Mouse (Mus musculus) neural tube, embryonic 13.5 days (tissue): ENCODE results near the gene Zmynd8. TPM values are rescaled to one million over a fixed set of nuclear protein-coding genes. Genes with fewer than 3 reads are reported as not detected.

Experiments used
- ATAC-seq: fragments of 200-750 bp; cut with Nextera tagmentation; 2 replicates; pipeline ENCODE4 v1.8.0; 2017; ENCODE audit warnings: low read depth, mild to moderate bottlenecking, moderate TSS enrichment, moderate library complexity
- H3K27ac ChIP-seq: fragments of 300-500 bp; sonication (generic); replicated peaks from 2 replicates; pipeline ENCODE4 v1.5.1; 2015; ENCODE audit warnings: moderate library complexity, mild to moderate bottlenecking, inconsistent platforms
- H3K27me3 ChIP-seq: fragments of 300-500 bp; sonication (generic); 2 replicates; pipeline ENCODE4 v1.6.1; 2015; ENCODE audit warnings: mild to moderate bottlenecking, inconsistent platforms
- H3K36me3 ChIP-seq: fragments of 300-500 bp; sonication (generic); 2 replicates; pipeline ENCODE4 v1.6.1; 2015; ENCODE audit warnings: mild to moderate bottlenecking, inconsistent platforms
- H3K4me1 ChIP-seq: fragments of 300-500 bp; sonication (generic); replicated peaks from 2 replicates; pipeline ENCODE4 v1.6.1; 2015; ENCODE audit warnings: inconsistent platforms
- H3K4me2 ChIP-seq: fragments of 300-500 bp; sonication (generic); 2 replicates; pipeline ENCODE4 v1.6.1; 2015; ENCODE audit warnings: inconsistent platforms, mild to moderate bottlenecking, moderate library complexity
- H3K4me3 ChIP-seq: fragments of 300-500 bp; sonication (generic); 2 replicates; pipeline ENCODE4 v1.5.1; 2015; ENCODE audit warnings: mild to moderate bottlenecking, inconsistent platforms
- H3K9ac ChIP-seq: fragments of 300-500 bp; sonication (generic); 2 replicates; pipeline ENCODE4 v1.6.1; 2015; ENCODE audit warnings: moderate library complexity, mild to moderate bottlenecking, inconsistent platforms
- H3K9me3 ChIP-seq: fragments of 300-500 bp; sonication (generic); 2 replicates; pipeline ENCODE4 v1.6.1; 2016; ENCODE audit warnings: inconsistent platforms
- WGBS: fragments of 180-500 bp; shearing (Covaris S2); methylation state at CpG from one replicate; pipeline ENCODE4 v1.1.7; 2015; 5-methylcytosine and 5-hydroxymethylcytosine counted together
- polyA plus RNA-seq: library from polyadenylated mRNA; unstranded; fragments of >200 nt; fragmentation: Nextera tagmentation; extraction: Ambion mirVana; gene quantifications from 2 replicates; pipeline ENCODE4 v1.2.1, GENCODE M21; 2015

Zmynd8 gene
- polyA plus RNA-seq, 1 experiment from 2014 or later: 69.0 TPM

DNA sequence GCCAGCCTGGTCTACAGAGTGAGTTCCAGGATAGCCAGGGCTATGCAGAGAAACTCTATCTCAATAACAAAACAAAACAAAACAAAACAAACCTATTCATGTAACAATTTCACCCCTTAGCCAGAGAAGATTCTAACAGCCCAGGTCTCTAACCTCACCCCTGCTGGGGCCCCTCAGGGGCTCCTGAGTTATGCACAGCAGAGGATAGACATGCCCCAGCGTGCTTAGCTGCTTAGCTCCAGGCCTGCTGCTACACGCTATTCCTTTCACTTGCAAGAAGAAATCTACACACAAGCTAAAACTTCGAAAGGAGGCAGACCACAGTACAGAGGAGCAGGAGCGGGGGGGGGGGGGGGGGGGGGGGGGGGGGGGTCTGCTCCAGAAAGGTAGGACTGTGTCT, 4.3 kb downstream of the Zmynd8 start:
- no peak overlapping the region for H3K9ac ChIP-seq
- no peaks in the 10 kb centered on the region for H3K36me3 ChIP-seq
- no peak for ATAC-seq
- H3K9me3 ChIP-seq: no peaks in the 10 kb centered on the region
- no peaks in the 10 kb centered on the region for H3K27me3 ChIP-seq
- H3K27ac ChIP-seq: no peak overlapping the region
- no peak overlapping the region for H3K4me2 ChIP-seq
- no peak overlapping the region for H3K4me3 ChIP-seq
- WGBS: 62% methylated on average over 3 of the region's 4 CpGs
- peaks cover 13% of the 10 kb centered on the region for H3K4me1 ChIP-seq

DNA sequence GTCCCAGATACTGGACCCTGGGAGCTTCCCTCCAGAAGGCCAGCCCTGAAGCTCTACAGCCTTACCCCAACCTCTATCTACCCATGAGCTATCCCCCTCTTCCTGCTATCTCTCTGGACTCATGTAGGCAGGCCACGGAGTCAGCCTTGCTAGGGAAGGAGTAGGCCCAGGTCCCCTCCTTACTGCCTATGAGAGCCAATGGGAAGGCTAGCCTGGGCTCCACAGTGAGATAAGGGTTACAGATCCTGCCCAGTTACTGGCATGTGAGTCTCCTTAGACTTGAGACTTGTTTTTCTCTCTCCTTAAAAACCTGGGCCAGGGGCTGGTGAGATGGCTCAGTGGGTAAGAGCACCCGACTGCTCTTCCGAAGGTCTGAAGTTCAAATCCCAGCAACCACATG, 5.6 kb downstream of the Zmynd8 start:
- H3K4me1 ChIP-seq: peaks cover 20% of the 10 kb centered on the region

DNA sequence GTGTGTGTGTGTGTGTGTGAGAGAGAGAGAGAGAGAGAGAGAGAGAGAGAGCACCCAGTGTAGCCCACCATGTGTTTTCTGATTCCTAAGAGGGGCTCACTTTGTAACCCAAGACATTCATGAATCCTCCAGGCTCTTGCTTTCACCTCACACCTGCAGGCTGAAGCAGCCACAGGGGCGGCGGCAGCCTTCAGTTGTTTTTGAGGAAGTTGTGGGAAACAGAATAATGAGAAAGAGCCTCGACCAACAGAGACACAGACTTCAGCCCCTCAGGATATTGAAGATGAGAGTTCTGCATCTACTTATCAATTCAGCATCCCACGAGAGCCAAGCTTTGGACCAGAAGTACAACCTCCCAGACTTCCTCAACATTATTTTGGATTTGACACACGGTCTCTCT, 6.2 kb downstream of the Zmynd8 start:
- H3K9me3 ChIP-seq: no peaks in the 10 kb centered on the region
- peaks cover 26% of the 10 kb centered on the region for H3K4me1 ChIP-seq
- whole genome bisulfite sequencing: 82% methylated on average over 5 of the region's 5 CpGs

More for the DNA sequence above, 5.6 kb downstream of the Zmynd8 start:
- 93% methylated on average over 3 of the region's 3 CpGs for WGBS
- Histone ChIP-seq H3K4me3 (no peak overlapping the region), H3K36me3 (no peaks in the 10 kb centered on the region), H3K27me3 (no peaks in the 10 kb centered on the region), H3K4me2 (no peak overlapping the region), H3K27ac (no peak overlapping the region), H3K9ac (no peak overlapping the region), H3K9me3 (no peaks in the 10 kb centered on the region)
- no peak for ATAC-seq

DNA sequence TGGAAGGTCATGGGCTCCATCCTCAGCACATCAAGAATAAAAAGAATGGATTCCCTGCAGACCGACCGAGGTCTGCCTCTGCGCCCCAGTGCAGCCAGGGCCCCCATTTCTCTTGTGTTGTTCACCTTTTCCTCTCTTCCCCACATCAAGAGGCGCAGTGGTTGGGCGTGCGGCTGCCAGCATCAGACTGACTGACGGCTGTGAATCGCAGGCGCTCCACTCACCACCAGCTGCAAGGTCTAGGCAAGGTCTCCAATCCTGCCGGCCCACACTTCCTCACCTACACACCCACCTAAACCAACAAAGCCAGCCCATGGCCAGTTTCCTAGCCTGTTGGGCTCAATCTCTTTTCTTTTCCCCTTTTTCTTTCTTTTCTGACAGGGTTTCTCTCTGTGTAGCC, 8.4 kb downstream of the Zmynd8 start:
- WGBS: 85% methylated on average over 10 of the region's 10 CpGs
- Histone ChIP-seq H3K27ac (no peak overlapping the region), H3K9ac (no peak overlapping the region), H3K9me3 (no peaks in the 10 kb centered on the region), H3K27me3 (no peaks in the 10 kb centered on the region), H3K4me3 (no peak overlapping the region), H3K4me1 (peaks cover 48% of the 10 kb centered on the region), H3K4me2 (no peak overlapping the region), H3K36me3 (no peaks in the 10 kb centered on the region)
- ATAC-seq: no peak

More for the DNA sequence above, 6.2 kb downstream of the Zmynd8 start:
- H3K9ac ChIP-seq: no peak overlapping the region
- no peak for ATAC-seq
- no peaks in the 10 kb centered on the region for H3K27me3 ChIP-seq
- no peak overlapping the region for H3K27ac ChIP-seq
- no peak overlapping the region for H3K4me3 ChIP-seq
- H3K4me2 ChIP-seq: no peak overlapping the region
- H3K36me3 ChIP-seq: no peaks in the 10 kb centered on the region

DNA sequence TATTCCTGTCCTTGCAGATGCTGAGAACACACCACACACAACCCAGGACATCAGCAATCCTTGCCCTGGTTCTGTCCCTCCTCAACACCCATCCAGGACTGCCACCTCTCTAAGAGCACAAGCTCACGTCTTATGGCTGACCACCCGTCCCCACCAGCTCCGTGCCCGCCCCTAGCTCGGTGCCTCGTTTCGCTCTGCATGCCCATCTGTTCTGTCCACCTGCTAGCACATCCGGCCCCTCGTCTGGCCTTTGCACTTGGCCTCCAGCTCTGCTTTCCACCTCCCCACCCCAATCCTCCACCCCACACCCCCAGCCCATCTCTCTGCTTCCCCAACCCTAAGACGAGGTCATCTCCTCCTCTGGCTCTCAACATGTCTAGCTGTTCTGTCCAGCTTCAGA, 8.9 kb downstream of the Zmynd8 start:
- peaks cover 53% of the 10 kb centered on the region for H3K4me1 ChIP-seq
- H3K9me3 ChIP-seq: no peaks in the 10 kb centered on the region
- ATAC-seq: no peak
- H3K27me3 ChIP-seq: no peaks in the 10 kb centered on the region
- 61% methylated on average over 10 of the region's 10 CpGs for WGBS
- H3K36me3 ChIP-seq: no peaks in the 10 kb centered on the region
- no peak overlapping the region for H3K4me2 ChIP-seq
- H3K4me3 ChIP-seq: no peak overlapping the region
- H3K9ac ChIP-seq: no peak overlapping the region
- H3K27ac ChIP-seq: peak overlapping the region; percentile 100; the same call in 1 of the 2 replicates

DNA sequence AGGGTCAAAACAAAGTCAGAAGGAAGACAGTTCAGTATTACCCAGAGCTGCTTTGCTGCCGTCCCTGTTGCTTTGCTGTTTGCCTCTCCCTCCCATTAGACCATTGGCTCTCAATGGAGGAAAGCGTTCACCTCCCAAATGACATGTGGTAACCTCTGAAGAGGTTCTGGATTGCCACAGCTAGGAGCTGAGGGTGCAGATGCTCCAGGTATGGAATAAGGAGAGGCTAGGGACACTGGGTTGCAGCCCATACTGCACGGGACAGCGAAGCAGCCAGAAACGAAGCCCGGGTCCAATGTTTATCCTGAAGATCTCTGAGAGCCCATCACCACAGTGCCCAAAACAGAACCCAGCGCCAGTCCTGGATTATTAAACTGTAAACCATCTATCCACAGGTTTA, 9.6 kb downstream of the Zmynd8 start:
- Histone ChIP-seq H3K4me3 (no peak overlapping the region), H3K36me3 (no peaks in the 10 kb centered on the region), H3K4me1 (peaks cover 57% of the 10 kb centered on the region), H3K9me3 (no peaks in the 10 kb centered on the region), H3K9ac (peak overlapping the region; percentile 77), H3K27ac (peak overlapping the region; percentile 100), H3K4me2 (no peak overlapping the region), H3K27me3 (no peaks in the 10 kb centered on the region)
- WGBS: 69% methylated on average over 7 of the region's 7 CpGs
- no peak for ATAC-seq

DNA sequence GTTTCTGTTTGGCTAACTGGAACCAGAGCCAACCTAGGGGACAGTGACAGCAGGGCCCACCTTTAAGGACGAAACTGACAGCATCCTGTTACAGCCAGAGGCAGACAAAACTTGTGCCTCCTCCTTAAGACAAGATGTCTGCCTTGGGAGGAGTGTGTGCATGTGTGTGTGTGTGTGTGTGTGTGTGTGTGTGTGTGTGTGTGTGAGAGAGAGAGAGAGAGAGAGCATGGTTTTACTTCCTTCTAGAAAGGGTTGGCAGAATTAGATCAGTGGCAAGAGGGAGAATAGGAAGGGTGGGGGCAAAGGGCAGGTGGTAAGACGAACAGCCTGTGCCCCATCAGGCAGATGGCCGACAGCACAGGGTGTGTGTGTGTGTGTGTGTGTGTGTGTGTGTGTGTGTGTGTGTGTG, 10.0 kb downstream of the Zmynd8 start:
- Histone ChIP-seq H3K4me3 (no peak overlapping the region), H3K27ac (peak overlapping the region; percentile 100), H3K4me2 (peak overlapping the region; percentile 22; the same call in 1 of the 2 replicates), H3K36me3 (no peaks in the 10 kb centered on the region), H3K9ac (peak overlapping the region; percentile 77), H3K9me3 (no peaks in the 10 kb centered on the region), H3K4me1 (peaks cover 62% of the 10 kb centered on the region), H3K27me3 (no peaks in the 10 kb centered on the region)
- 15% methylated on average over 3 of the region's 3 CpGs for WGBS
- no peak for ATAC-seq

DNA sequence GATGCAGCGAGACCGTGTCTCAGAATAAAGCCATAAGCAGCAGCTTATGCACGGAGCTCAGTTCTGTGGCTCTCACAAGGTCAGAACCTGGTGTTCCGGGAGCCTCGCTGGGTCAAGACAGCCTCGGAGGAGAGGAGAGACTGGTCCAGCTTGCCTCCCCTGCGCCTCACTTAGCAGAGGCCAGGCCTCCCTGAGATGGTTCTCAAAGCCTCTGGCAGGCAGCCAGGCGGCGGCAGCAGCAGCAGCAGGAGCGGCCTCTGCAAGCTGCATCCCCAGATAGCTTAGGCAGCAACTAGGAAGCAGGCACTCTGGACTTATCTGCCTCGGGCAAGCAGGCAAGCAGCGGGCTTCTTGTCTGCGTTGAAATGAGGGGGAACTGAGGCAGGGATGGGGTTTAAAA, 10.4 kb downstream of the Zmynd8 start:
- H3K9me3 ChIP-seq: no peaks in the 10 kb centered on the region
- WGBS: 12% methylated on average over 13 of the region's 13 CpGs
- peak overlapping the region; percentile 77 for H3K9ac ChIP-seq
- H3K4me1 ChIP-seq: peaks cover 66% of the 10 kb centered on the region
- peak overlapping the region; percentile 22; the same call in 1 of the 2 replicates for H3K4me2 ChIP-seq
- no peaks in the 10 kb centered on the region for H3K27me3 ChIP-seq
- peak; percentile 36; the same call in 1 of the 2 replicates for ATAC-seq
- no peaks in the 10 kb centered on the region for H3K36me3 ChIP-seq
- H3K27ac ChIP-seq: peak overlapping the region; percentile 100
- H3K4me3 ChIP-seq: no peak overlapping the region

DNA sequence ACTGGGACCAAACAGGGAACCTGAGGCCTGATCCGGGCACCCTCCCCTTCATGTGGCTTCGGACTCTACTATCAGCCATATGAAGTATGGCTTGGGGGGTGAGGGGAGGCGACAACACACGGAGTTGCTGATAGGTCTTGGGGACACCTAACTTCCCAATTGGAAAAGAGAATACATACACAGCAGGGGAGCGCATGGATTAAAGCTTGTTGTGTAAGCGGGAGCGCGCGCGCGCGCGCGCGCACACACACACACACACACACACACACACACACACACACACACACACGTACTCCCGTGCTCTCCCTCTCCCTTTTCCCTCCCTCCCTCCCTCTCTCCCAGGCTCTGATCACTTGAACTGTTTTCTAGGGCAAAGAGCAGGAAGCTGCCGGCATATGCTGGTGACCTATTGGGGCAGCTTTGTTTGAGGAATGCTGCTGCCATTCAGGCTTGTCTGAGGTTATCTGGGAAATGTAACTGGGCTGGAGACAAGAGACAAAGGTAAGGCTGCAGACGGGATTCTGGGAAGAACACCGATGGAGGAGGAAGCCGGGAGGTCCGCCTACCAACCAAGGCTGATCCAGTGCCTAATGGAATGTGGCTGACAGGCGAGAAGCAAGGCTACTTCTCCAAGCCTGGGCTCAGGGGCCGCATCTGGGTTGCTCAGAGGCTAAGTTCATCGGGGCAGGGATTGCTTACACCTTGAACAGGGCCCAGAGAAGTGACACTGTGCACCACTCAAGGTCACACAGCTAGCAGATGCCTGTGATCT, 11.8 kb downstream of the Zmynd8 start:
- 7% methylated on average over 19 of the region's 25 CpGs for whole genome bisulfite sequencing
- Histone ChIP-seq H3K4me2 (peak overlapping the region; percentile 24), H3K4me1 (peaks cover 80% of the 10 kb centered on the region), H3K27me3 (no peaks in the 10 kb centered on the region), H3K9me3 (no peaks in the 10 kb centered on the region), H3K4me3 (no peak overlapping the region), H3K27ac (peak overlapping the region; percentile 100), H3K9ac (peak overlapping the region; percentile 77), H3K36me3 (no peaks in the 10 kb centered on the region)
- no peak for ATAC-seq

DNA sequence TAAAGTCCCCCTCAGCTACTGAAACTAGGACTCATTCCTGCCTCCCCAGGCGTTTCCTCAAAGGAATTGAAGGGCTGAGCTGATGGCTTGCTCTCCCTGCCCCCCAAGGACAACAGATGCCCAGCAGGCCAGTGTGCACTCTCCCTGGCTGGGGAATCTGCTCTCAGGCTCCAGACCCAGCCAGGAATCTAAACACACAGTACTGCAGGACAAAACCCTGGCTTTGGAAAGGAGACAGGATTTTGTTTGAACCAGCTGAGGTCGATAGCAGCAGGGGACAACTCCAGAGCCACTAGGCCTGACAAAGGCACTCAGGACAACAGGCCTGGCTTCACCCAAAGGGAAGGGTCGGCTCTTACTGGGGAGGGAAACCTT, 12.3 kb downstream of the Zmynd8 start:
- Histone ChIP-seq H3K4me1 (peaks cover 85% of the 10 kb centered on the region), H3K4me3 (no peak overlapping the region), H3K27ac (peak overlapping the region; percentile 100), H3K4me2 (0 out of 2 replicates have a peak overlapping the region, but pooled peaks have one; percentile 3), H3K9ac (peak overlapping the region; percentile 77), H3K27me3 (no peaks in the 10 kb centered on the region), H3K36me3 (no peaks in the 10 kb centered on the region), H3K9me3 (no peaks in the 10 kb centered on the region)
- ATAC-seq: no peak
- 0% methylated on average over 3 of the region's 3 CpGs for WGBS

DNA sequence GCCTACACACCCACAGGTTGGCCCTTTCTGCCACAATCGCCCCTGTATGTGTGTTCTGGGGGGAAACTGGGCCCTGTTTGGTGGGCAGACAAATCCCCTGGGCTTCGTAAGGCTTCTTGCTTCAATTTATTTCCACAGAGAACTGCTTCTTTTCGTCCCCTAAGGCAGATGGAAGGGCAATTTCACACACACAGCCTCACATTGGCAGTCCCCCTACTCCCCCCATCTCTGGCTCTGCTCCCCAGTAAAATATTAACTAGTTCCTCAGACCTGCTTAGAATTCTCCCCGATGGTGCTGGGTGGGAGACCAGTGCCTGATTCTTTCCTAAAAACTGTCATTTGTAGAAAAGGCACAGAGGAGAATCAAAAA, 12.9 kb downstream of the Zmynd8 start:
- H3K27me3 ChIP-seq: no peaks in the 10 kb centered on the region
- H3K9ac ChIP-seq: peak overlapping the region; percentile 77
- peak overlapping the region; percentile 100 for H3K27ac ChIP-seq
- H3K4me1 ChIP-seq: peaks cover 91% of the 10 kb centered on the region
- no peaks in the 10 kb centered on the region for H3K36me3 ChIP-seq
- H3K4me2 ChIP-seq: no peak overlapping the region; the same call in 1 of the 2 replicates
- no peaks in the 10 kb centered on the region for H3K9me3 ChIP-seq
- no peak; the same call in 1 of the 2 replicates for ATAC-seq
- H3K4me3 ChIP-seq: no peak overlapping the region
- 7% methylated on average over 4 of the region's 4 CpGs for WGBS

DNA sequence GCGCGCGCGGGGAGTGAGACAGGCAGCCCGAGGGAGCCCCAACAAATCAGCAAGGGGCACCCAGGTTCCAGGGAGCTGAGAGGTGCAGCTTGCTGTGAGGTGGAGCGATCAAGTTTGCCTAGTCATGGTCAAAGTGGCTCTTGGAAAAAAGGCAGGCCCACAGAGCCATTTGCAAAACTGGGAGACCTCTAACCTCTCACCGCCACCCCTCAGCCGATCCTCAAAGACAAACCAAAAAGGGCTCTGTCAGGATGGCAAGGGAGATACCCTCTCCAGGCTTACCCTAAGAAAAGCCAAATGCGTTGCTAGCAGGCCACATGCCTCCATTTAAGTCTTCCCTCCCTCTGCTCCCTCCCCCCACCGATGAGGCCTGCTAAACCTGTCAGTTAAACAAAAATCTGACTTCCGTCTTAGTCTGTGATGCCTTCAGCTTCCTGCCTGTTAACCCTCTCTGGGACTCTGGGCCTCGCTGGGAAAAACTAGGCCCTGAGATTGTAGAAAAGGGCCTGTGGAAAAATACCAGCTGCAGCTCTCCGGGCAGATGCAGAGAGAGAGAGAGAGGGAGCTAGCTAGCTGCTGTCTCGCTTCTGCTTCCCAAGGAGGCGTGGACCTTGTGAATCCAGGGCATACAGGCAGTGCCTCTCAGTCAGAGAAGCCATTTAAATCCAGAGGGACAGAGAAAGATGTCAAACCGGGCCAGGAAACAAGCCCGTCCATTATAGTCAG, 13.4 kb downstream of the Zmynd8 start:
- Histone ChIP-seq H3K4me2 (peak overlapping the region; percentile 65), H3K4me1 (peaks cover 96% of the 10 kb centered on the region), H3K4me3 (no peak overlapping the region), H3K27me3 (no peaks in the 10 kb centered on the region), H3K9me3 (no peaks in the 10 kb centered on the region), H3K27ac (peak overlapping the region; percentile 100), H3K9ac (peak overlapping the region; percentile 77), H3K36me3 (no peaks in the 10 kb centered on the region)
- ATAC-seq: peak; percentile 15; the same call in 1 of the 2 replicates
- 3% methylated on average over 16 of the region's 17 CpGs for WGBS
